Mouse (Mus musculus): ENCODE measurements around the gene Dimt1. TPM values are rescaled to one million over a fixed set of nuclear protein-coding genes. Genes with fewer than 3 reads are reported as not detected.

The Dimt1 gene
- polyA plus RNA-seq, 1 experiment from 2014 or later = 56.9 TPM

DNA sequence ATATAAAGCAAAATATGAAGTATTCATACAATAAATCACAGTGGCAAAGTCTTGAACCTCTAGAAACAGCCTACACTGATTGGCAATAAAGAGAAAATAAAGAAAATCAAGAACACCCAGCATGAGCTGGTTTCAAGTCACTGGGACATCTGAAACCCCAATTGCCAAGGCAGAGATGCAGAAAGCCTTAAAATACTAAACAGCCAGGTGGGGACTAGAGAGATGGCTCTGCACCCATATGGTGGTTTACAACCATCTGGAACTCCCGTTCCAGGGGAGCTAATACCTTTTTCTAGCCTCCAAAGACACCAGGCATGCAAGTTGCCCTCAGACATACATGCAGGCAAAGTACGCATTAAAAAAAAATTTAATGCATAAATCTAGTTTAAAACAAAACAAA is 51.1 kb downstream of the Dimt1 start:
- 96% methylated on average over 2 of the region's 2 CpGs for WGBS
- no peak for DNase-seq
- Histone ChIP-seq H3K9me3 (ENCODE audit: low read depth, low read length) (no peaks in the 10 kb centered on the region), H3K4me1 (ENCODE audit: insufficient read depth) (no peaks in the 10 kb centered on the region), H3K36me3 (ENCODE audit: insufficient read depth) (peaks cover 5% of the 10 kb centered on the region; the same call in 1 of the 2 replicates), H3K9ac (no peak overlapping the region), H3K27ac (ENCODE audit: low read depth) (no peak overlapping the region), H3K4me3 (ENCODE audit: low read depth, low read length) (no peak overlapping the region), H3K4me2 (no peak overlapping the region), H3K27me3 (ENCODE audit: insufficient read depth, low read length) (no peaks in the 10 kb centered on the region)
- TF ChIP-seq CTCF (IDR thresholded peaks at IDR 0.05; ENCODE audit: low read depth) = no peak
- ATAC-seq (ENCODE audit: insufficient read depth) = no peak

DNA sequence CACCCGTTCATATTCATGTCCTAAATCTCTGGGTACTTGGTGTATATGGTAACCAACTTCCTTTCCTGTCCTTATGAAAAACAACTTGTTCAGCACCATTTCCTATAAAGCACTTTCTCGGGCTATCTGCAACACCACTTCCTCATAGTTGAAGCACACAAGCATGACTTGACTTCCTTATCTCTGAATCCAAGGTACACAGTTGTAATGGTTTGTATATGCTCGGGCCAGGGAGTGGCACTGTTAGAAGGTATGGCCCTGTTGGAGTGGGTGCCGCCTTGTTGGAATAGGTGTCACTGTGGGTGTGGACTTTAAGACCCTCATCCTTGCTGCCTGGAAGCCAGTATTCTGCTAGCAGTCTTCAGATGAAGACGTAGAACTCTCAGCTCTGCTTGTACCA is 51.7 kb downstream of the Dimt1 start:
- Histone ChIP-seq H3K4me3 (ENCODE audit: low read depth, low read length) (no peak overlapping the region), H3K27me3 (ENCODE audit: insufficient read depth, low read length) (no peaks in the 10 kb centered on the region), H3K9me3 (ENCODE audit: low read depth, low read length) (no peaks in the 10 kb centered on the region), H3K9ac (no peak overlapping the region), H3K27ac (ENCODE audit: low read depth) (no peak overlapping the region), H3K4me1 (ENCODE audit: insufficient read depth) (no peaks in the 10 kb centered on the region), H3K4me2 (no peak overlapping the region), H3K36me3 (ENCODE audit: insufficient read depth) (no peaks in the 10 kb centered on the region)
- DNase-seq (peak; percentile 10), ATAC-seq (ENCODE audit: insufficient read depth) (peak; percentile 31; the same call in 1 of the 2 replicates)
- no peak for TF ChIP-seq CTCF (IDR thresholded peaks at IDR 0.05; ENCODE audit: low read depth)
- WGBS = 69% methylated on average over 5 of the region's 5 CpGs

DNA sequence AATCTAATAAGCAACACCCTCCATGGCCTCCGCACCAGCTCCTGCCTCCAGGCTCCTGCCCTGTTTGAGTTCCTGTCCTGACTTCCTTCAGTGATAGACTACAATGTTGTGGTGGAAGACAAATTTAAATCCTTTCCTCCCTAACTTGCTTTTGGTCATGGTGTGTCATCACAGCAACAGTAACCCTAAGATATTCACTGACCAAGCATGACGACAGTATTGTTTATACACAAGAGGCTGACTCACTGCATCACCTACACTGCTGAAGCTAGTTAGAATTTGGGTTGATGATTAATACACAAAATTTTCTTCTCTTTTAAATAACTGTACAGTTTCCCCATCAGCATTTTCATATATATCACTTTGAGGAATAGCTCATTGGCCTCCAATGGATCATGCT is 56.3 kb downstream of the Dimt1 start:
- TF ChIP-seq CTCF (IDR thresholded peaks at IDR 0.05; ENCODE audit: low read depth) = no peak
- Histone ChIP-seq H3K4me2 (no peak overlapping the region), H3K9me3 (ENCODE audit: low read depth, low read length) (no peaks in the 10 kb centered on the region), H3K27me3 (ENCODE audit: insufficient read depth, low read length) (no peaks in the 10 kb centered on the region), H3K9ac (no peak overlapping the region), H3K27ac (ENCODE audit: low read depth) (no peak overlapping the region), H3K36me3 (ENCODE audit: insufficient read depth) (no peaks in the 10 kb centered on the region), H3K4me3 (ENCODE audit: low read depth, low read length) (no peak overlapping the region), H3K4me1 (ENCODE audit: insufficient read depth) (no peaks in the 10 kb centered on the region)
- DNase-seq = no peak
- 86% methylated on average over 2 of the region's 2 CpGs for WGBS
- no peak for ATAC-seq (ENCODE audit: insufficient read depth)

DNA sequence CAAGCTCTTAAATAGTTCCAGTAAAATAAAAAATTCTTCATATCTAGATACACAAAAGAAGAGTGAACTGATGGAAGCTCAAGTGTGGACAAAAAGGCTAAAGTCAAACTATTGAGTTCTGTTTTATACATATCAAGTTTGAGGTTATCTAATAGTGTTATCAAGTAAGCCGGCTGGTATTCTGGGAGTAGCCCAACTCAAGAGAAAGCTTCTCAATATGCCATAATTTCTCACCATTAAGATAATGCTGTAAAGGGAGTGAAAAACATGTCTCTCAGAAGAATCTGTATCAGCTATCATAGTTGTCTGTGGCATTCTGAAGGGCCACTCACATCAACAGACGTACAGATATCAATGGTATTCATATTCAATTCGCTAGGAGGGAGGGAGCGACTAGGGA is 61.2 kb downstream of the Dimt1 start:
- 75% methylated on average over 4 of the region's 4 CpGs for WGBS
- Histone ChIP-seq H3K4me3 (ENCODE audit: low read depth, low read length) (no peak overlapping the region), H3K9ac (no peak overlapping the region), H3K27ac (ENCODE audit: low read depth) (no peak overlapping the region), H3K36me3 (ENCODE audit: insufficient read depth) (no peaks in the 10 kb centered on the region), H3K9me3 (ENCODE audit: low read depth, low read length) (no peaks in the 10 kb centered on the region), H3K4me2 (no peak overlapping the region), H3K27me3 (ENCODE audit: insufficient read depth, low read length) (no peaks in the 10 kb centered on the region), H3K4me1 (ENCODE audit: insufficient read depth) (no peaks in the 10 kb centered on the region)
- no peak for TF ChIP-seq CTCF (IDR thresholded peaks at IDR 0.05; ENCODE audit: low read depth)
- ATAC-seq (ENCODE audit: insufficient read depth) = no peak
- no peak for DNase-seq

Other genes with a start within 250 kb of the Dimt1 start
- 69.5 and 73.4 TPM in 2 replicates for gene Ipo11, start 10.2 kb upstream of the Dimt1 start, polyA plus RNA-seq (2014; fragmentation: Nextera tagmentation; extraction: Ambion mirVana)
- 27.2 and 29.1 TPM in 2 replicates for gene Kif2a, start 75.0 kb downstream of the Dimt1 start, polyA plus RNA-seq (2014; fragmentation: Nextera tagmentation; extraction: Ambion mirVana)